Mouse (Mus musculus): ENCODE results near the gene Trim27. TPM values are rescaled to one million over a fixed set of nuclear protein-coding genes. Genes with fewer than 3 reads are reported as not detected.

Trim27 gene
- polyA plus RNA-seq, 1 experiment from 2014 or later, result 200 TPM

DNA sequence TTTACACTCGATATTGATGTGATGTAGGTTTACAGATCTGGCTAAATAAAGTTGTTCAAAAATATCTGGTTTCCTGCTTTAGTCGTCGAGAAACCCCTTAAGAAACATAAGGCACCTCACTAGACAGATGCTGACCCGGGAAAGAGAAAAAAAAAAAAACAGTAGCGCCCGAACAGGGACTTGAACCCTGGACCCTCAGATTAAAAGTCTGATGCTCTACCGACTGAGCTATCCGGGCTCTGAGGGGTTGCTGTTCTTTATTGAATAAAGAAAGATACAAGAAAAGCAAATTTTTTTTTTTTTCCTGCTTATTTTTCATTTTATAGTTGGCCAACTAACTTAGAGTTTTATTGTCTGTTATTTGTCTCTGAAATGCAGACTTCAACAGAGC lies 11.3 kb upstream of the Trim27 start:
- no peak for DNase-seq (ENCODE audit: low spot score)
- Histone ChIP-seq H3K27me3 (ENCODE audit: low read depth, poor library complexity, severe bottlenecking) (no peaks in the 10 kb centered on the region), H3K4me3 (peak overlapping the region; percentile 55), H3K27ac (no peak overlapping the region), H3K9me3 (replicated peaks) (no peaks in the 10 kb centered on the region), H3K4me1 (peaks cover 20% of the 10 kb centered on the region), H3K36me3 (no peaks in the 10 kb centered on the region)
- under 1% methylated on average over 8 of the region's 8 CpGs for WGBS

DNA sequence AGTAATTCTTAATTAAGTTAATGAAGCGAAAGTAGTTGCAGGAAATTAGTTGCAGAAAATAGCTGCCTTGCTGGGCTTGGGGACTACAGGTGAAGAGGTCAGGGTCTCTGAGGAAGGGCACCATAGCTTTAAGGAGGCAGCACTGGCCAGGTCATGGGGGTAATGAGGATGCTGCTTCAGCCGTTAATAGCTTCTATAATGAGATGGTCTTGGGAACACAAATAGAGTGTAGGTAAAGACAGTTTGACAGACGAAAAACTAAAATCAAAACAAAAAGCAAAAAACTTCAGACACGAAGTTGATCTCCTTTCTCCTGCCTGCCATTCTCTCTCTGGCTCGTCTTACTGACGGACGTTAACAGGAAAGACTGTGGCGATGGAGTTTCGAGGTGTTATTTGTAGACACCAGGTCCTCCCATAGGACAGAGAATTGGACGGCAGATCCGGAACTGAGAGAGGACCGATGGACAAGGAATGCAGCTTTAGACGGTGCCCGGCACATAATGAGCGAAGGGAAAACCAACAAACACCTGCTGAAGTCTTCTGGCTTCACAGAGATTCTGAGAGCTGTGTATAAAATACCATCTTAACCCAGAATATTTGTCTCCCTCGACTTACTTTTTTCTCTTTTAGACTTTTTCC lies 10.8 kb upstream of the Trim27 start:
- no peaks in the 10 kb centered on the region for H3K9me3 ChIP-seq (replicated peaks)
- H3K4me3 ChIP-seq, result peak overlapping the region; percentile 55
- no peaks in the 10 kb centered on the region for H3K36me3 ChIP-seq
- H3K27me3 ChIP-seq (ENCODE audit: low read depth, poor library complexity, severe bottlenecking), result no peaks in the 10 kb centered on the region
- H3K27ac ChIP-seq, result no peak overlapping the region
- WGBS, result under 1% methylated on average over 16 of the region's 16 CpGs
- no peak for DNase-seq (ENCODE audit: low spot score)
- H3K4me1 ChIP-seq, result peaks cover 26% of the 10 kb centered on the region

- Histone ChIP-seq H3K9me3 (replicated peaks) (no peaks in the 10 kb centered on the region), H3K36me3 (no peaks in the 10 kb centered on the region), H3K4me1 (peaks cover 27% of the 10 kb centered on the region), H3K27ac (no peak overlapping the region), H3K4me3 (peak overlapping the region; percentile 55), H3K27me3 (ENCODE audit: low read depth, poor library complexity, severe bottlenecking) (no peaks in the 10 kb centered on the region)
- no peak for DNase-seq (ENCODE audit: low spot score)
- 4% methylated on average over 14 of the region's 14 CpGs for WGBS
These were observed 10.1 kb upstream of the Trim27 start for GRCm38 (mm10) chr13:21169121-21169656.

- Histone ChIP-seq H3K4me3 (peak overlapping the region; percentile 55), H3K27me3 (ENCODE audit: low read depth, poor library complexity, severe bottlenecking) (no peaks in the 10 kb centered on the region), H3K36me3 (no peaks in the 10 kb centered on the region), H3K4me1 (peaks cover 27% of the 10 kb centered on the region), H3K27ac (peak overlapping the region; percentile 30; the same call in 1 of the 2 replicates), H3K9me3 (replicated peaks) (no peaks in the 10 kb centered on the region)
- under 1% methylated on average over 39 of the region's 39 CpGs for WGBS
- DNase-seq (ENCODE audit: low spot score), result peak; percentile 87
These were observed 9.4 kb upstream of the Trim27 start for GRCm38 (mm10) chr13:21169657-21170430.

DNA sequence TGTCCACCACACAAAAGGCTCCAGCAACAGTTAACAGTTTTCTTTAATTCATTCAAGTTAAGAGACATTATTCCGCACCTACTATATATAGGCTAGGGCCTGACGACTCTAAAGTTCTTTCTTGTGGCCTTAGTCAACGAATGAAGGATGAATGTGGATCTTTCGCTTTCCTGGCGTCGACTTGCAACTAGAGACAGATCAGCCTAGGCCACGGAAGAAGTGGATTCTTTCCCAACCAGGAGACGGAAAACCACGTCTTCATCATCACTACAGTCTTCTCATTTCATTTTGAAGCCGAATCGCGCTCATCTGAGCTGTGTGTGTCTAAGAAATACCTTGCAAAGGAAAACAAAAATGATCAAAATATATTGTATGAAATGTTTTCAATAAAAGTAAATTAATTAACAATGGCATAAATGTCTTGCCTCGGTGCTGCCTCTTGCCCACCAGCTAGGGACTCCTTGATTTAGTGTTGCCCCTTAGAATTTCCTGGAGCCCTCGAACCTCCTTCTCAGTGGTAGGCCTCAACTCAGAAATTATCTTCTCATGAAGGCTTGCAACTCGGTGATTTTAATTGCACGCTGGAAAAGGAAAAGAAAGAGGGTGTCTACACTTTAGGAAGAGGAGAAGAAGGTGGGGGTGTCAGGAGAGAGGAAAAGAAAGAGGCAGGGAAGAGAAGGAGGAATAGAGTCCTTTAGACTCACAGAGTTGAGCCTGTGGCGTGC lies 8.7 kb upstream of the Trim27 start:
- H3K27me3 ChIP-seq (ENCODE audit: low read depth, poor library complexity, severe bottlenecking), result no peaks in the 10 kb centered on the region
- H3K4me1 ChIP-seq, result peaks cover 27% of the 10 kb centered on the region
- no peaks in the 10 kb centered on the region for H3K36me3 ChIP-seq
- H3K4me3 ChIP-seq, result peak overlapping the region; percentile 55
- no peaks in the 10 kb centered on the region for H3K9me3 ChIP-seq (replicated peaks)
- H3K27ac ChIP-seq, result no peak overlapping the region
- DNase-seq (ENCODE audit: low spot score), result no peak
- 31% methylated on average over 17 of the region's 17 CpGs for WGBS

GRCm38 (mm10) chr13:21171156-21171530 lies 8.1 kb upstream of the Trim27 start:
- peaks cover 27% of the 10 kb centered on the region for H3K4me1 ChIP-seq
- H3K27ac ChIP-seq, result no peak overlapping the region
- no peaks in the 10 kb centered on the region for H3K27me3 ChIP-seq (ENCODE audit: low read depth, poor library complexity, severe bottlenecking)
- peak; percentile 59 for DNase-seq (ENCODE audit: low spot score)
- no peaks in the 10 kb centered on the region for H3K36me3 ChIP-seq
- 6% methylated on average over 15 of the region's 15 CpGs for WGBS
- no peaks in the 10 kb centered on the region for H3K9me3 ChIP-seq (replicated peaks)
- peak overlapping the region; percentile 55 for H3K4me3 ChIP-seq

GRCm38 (mm10) chr13:21171600-21172150 lies 7.6 kb upstream of the Trim27 start:
- H3K27me3 ChIP-seq (ENCODE audit: low read depth, poor library complexity, severe bottlenecking), result no peaks in the 10 kb centered on the region
- peak overlapping the region; percentile 62; the same call in 1 of the 2 replicates for H3K27ac ChIP-seq
- H3K4me3 ChIP-seq, result peak overlapping the region; percentile 55
- 1% methylated on average over 12 of the region's 12 CpGs for WGBS
- no peaks in the 10 kb centered on the region for H3K9me3 ChIP-seq (replicated peaks)
- H3K36me3 ChIP-seq, result no peaks in the 10 kb centered on the region
- DNase-seq (ENCODE audit: low spot score), result no peak
- peaks cover 27% of the 10 kb centered on the region for H3K4me1 ChIP-seq

DNA sequence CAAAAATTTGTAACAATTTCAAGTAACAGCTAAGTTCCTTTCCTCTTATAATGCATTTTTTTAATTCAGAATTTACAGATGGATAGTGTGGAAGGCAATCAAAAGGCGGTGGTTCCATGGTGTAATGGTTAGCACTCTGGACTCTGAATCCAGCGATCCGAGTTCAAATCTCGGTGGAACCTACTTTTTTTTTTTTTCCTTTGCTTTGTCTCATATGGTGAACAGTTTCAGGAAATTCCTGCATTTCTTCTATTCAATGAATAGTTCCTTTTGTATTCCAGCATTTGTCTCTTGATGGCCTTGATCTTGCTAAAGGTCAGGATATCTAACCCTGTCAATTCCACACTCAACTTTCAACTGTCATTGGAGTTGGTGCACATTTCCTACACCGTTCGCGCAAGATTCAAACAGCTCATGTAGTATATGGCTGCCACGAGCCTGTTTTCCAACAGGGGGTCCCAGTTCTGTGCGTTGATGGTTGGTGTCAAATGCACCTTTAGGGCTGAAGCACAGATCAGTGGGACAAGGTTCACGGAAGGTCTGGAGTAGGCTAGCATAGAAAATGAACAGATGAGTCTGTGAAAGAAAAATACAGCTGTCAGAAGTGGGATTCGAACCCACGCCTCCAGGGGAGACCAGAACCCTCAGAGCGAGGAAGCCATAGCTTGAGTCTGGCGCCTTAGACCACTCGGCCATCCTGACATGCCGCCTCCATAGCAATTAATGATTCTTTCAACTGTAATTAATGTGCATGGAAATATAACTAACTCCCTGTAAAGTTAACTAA lies 6.8 kb upstream of the Trim27 start:
- DNase-seq (ENCODE audit: low spot score), result peak; percentile 82
- Histone ChIP-seq H3K36me3 (no peaks in the 10 kb centered on the region), H3K4me3 (peak overlapping the region; percentile 55), H3K4me1 (peaks cover 27% of the 10 kb centered on the region), H3K27ac (no peak overlapping the region), H3K9me3 (replicated peaks) (no peaks in the 10 kb centered on the region), H3K27me3 (ENCODE audit: low read depth, poor library complexity, severe bottlenecking) (no peaks in the 10 kb centered on the region)
- WGBS, result 1% methylated on average over 16 of the region's 16 CpGs

DNA sequence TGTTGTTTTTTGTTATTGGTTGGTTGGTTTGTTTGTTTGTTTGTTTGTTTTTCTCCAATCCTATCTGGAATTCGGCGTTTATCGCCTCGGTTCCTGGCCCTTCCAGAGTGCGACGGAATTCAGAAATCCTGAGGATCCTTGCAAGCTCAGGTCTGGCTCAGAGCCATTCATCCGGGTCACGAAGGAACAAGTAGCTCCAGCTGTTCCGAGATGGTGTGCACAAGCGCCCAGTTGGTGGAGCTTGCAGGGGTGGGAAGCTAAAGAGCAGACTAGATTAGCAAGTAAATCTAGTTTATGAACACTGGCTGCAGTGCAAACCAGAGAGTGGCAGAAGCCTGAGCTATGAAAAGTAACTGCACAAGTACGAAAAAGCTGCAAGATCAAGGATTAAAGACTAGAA lies 6.2 kb upstream of the Trim27 start:
- H3K4me3 ChIP-seq, result peak overlapping the region; percentile 55
- DNase-seq (ENCODE audit: low spot score), result peak; percentile 85
- no peaks in the 10 kb centered on the region for H3K9me3 ChIP-seq (replicated peaks)
- WGBS, result under 1% methylated on average over 11 of the region's 11 CpGs
- H3K27me3 ChIP-seq (ENCODE audit: low read depth, poor library complexity, severe bottlenecking), result no peaks in the 10 kb centered on the region
- peak overlapping the region; percentile 39; the same call in 1 of the 2 replicates for H3K27ac ChIP-seq
- no peaks in the 10 kb centered on the region for H3K36me3 ChIP-seq
- H3K4me1 ChIP-seq, result peaks cover 27% of the 10 kb centered on the region

- H3K36me3 ChIP-seq, result peaks cover 2% of the 10 kb centered on the region
- H3K9me3 ChIP-seq (replicated peaks), result no peaks in the 10 kb centered on the region
- peaks cover 24% of the 10 kb centered on the region for H3K4me1 ChIP-seq
- 78% methylated on average over 11 of the region's 11 CpGs for WGBS
- H3K27me3 ChIP-seq (ENCODE audit: low read depth, poor library complexity, severe bottlenecking), result no peaks in the 10 kb centered on the region
- no peak overlapping the region for H3K4me3 ChIP-seq
- no peak for DNase-seq (ENCODE audit: low spot score)
- H3K27ac ChIP-seq, result no peak overlapping the region
These were observed 2.5 kb upstream of the Trim27 start for GRCm38 (mm10) chr13:21176733-21177132.

- DNase-seq (ENCODE audit: low spot score), result no peak
- Histone ChIP-seq H3K9me3 (replicated peaks) (no peaks in the 10 kb centered on the region), H3K4me3 (no peak overlapping the region), H3K27me3 (ENCODE audit: low read depth, poor library complexity, severe bottlenecking) (no peaks in the 10 kb centered on the region), H3K27ac (no peak overlapping the region), H3K36me3 (peaks cover 12% of the 10 kb centered on the region), H3K4me1 (peaks cover 29% of the 10 kb centered on the region)
- WGBS, result 71% methylated on average over 5 of the region's 5 CpGs
These were observed 1.6 kb upstream of the Trim27 start for GRCm38 (mm10) chr13:21177657-21178056.

- peaks cover 30% of the 10 kb centered on the region for H3K4me1 ChIP-seq
- peak overlapping the region; percentile 98; the same call in 1 of the 2 replicates for H3K27ac ChIP-seq
- H3K9me3 ChIP-seq (replicated peaks), result no peaks in the 10 kb centered on the region
- H3K27me3 ChIP-seq (ENCODE audit: low read depth, poor library complexity, severe bottlenecking), result no peaks in the 10 kb centered on the region
- peaks cover 19% of the 10 kb centered on the region for H3K36me3 ChIP-seq
- WGBS, result 81% methylated on average over 5 of the region's 5 CpGs
- H3K4me3 ChIP-seq, result peak overlapping the region; percentile 99
- no peak for DNase-seq (ENCODE audit: low spot score)
These were observed 881 bp upstream of the Trim27 start for GRCm38 (mm10) chr13:21178364-21178763.
